Mouse (Mus musculus) myocyte (in vitro differentiated cells): ENCODE data around the gene Ddx46. TPM values are rescaled to one million over a fixed set of nuclear protein-coding genes. Genes with fewer than 3 reads are reported as not detected.
"Not testable (repeated sequence)": the region's sequence is repeated elsewhere in the genome, so short reads cannot be mapped to it uniquely, and the experiment has no call there.

Experiments
- H3K27me3 ChIP-seq: one replicate; pipeline ENCODE4 v1.6.1; 2011; ENCODE audit not compliant: control insufficient read depth, insufficient read depth, insufficient read length
- H3K36me3 ChIP-seq: one replicate; pipeline ENCODE4 v1.6.1; 2011; ENCODE audit not compliant: control insufficient read depth, insufficient read depth
- H3K4me2 ChIP-seq: one replicate; pipeline ENCODE4 v1.6.1; 2011; ENCODE audit warnings: low read depth, control low read depth
- H3K4me3 ChIP-seq: one replicate; pipeline ENCODE4 v1.5.1; 2011; ENCODE audit warnings: mild to moderate bottlenecking, control low read depth, moderate library complexity
- H3K79me2 ChIP-seq: one replicate; pipeline ENCODE4 v1.6.1; 2011; ENCODE audit not compliant: control insufficient read depth, insufficient read depth
- H3ac ChIP-seq: one replicate; pipeline ENCODE4 v1.6.1; 2011; ENCODE audit not compliant: control insufficient read depth, insufficient read length
- CEBPB ChIP-seq: IDR thresholded peaks from 2 replicates; pipeline ENCODE4 v1.6.1; 2011; ENCODE audit warnings: mild to moderate bottlenecking, moderate library complexity; ENCODE audit not compliant: poor library complexity, insufficient read depth, severe bottlenecking
- E2F4 ChIP-seq: IDR thresholded peaks from one replicate; pipeline ENCODE4 v1.6.1; 2011; ENCODE audit warnings: mild to moderate bottlenecking, control low read depth, moderate library complexity; ENCODE audit not compliant: insufficient read depth
- MAX ChIP-seq: IDR thresholded peaks from one replicate; pipeline ENCODE4 v1.6.1; 2011; ENCODE audit warnings: low read depth, mild to moderate bottlenecking, control low read depth
- MYOD1 ChIP-seq, 3 experiments: IDR thresholded peaks; one replicate each; pipeline ENCODE4 v1.6.1; 2011; ENCODE audit warnings: control low read depth in 2 of 3, low read depth in 2 of 3, mild to moderate bottlenecking in 2 of 3, moderate library complexity in 1 of 3; ENCODE audit not compliant: insufficient read length in 2 of 3, control insufficient read depth in 1 of 3
- MYOG ChIP-seq, 3 experiments: IDR thresholded peaks; one replicate each; pipeline ENCODE4 v1.6.1; 2011; ENCODE audit warnings: control low read depth in 2 of 3, low read depth in 2 of 3, mild to moderate bottlenecking in 2 of 3; ENCODE audit not compliant: insufficient read length in 2 of 3, control insufficient read depth in 1 of 3, insufficient read depth in 1 of 3
- POLR2A ChIP-seq: IDR thresholded peaks from one replicate; pipeline ENCODE4 v1.6.1; 2011; ENCODE audit warnings: low read depth, mild to moderate bottlenecking, control low read depth, moderate library complexity; ENCODE audit not compliant: insufficient read length
- POLR2AphosphoS2 ChIP-seq: IDR thresholded peaks from one replicate; pipeline ENCODE4 v1.6.1; 2011; ENCODE audit warnings: low read depth, control low read depth; ENCODE audit not compliant: insufficient read length
- REST ChIP-seq: IDR thresholded peaks from one replicate; pipeline ENCODE4 v1.6.1; 2011; ENCODE audit warnings: mild to moderate bottlenecking, control low read depth, moderate library complexity; ENCODE audit not compliant: insufficient read depth, insufficient read length
- SRF ChIP-seq: IDR thresholded peaks from one replicate; pipeline ENCODE4 v1.6.1; 2011; ENCODE audit warnings: low read depth; ENCODE audit not compliant: control insufficient read depth, insufficient read length
- TCF12 ChIP-seq: IDR thresholded peaks from one replicate; pipeline ENCODE4 v1.6.1; 2011; ENCODE audit warnings: mild to moderate bottlenecking, control low read depth; ENCODE audit not compliant: poor library complexity, insufficient read depth, severe bottlenecking
- TCF3 ChIP-seq: IDR thresholded peaks from one replicate; pipeline ENCODE4 v1.6.1; 2011; ENCODE audit warnings: low read depth, control low read depth; ENCODE audit not compliant: insufficient read length
- USF1 ChIP-seq: IDR thresholded peaks from one replicate; pipeline ENCODE4 v1.6.1; 2011; ENCODE audit warnings: low read depth, mild to moderate bottlenecking, control low read depth, moderate library complexity
- polyA plus RNA-seq: library from polyadenylated mRNA; unstranded; fragments of >200 nt; fragmentation: generic; extraction: Trizol; gene quantifications from one replicate; pipeline ENCODE4 v1.2.1, GENCODE M21; 2012; ENCODE audit warnings: missing spikeins

Gene Ddx46
- polyA plus RNA-seq, 1 experiment = 8.7 TPM

DNA sequence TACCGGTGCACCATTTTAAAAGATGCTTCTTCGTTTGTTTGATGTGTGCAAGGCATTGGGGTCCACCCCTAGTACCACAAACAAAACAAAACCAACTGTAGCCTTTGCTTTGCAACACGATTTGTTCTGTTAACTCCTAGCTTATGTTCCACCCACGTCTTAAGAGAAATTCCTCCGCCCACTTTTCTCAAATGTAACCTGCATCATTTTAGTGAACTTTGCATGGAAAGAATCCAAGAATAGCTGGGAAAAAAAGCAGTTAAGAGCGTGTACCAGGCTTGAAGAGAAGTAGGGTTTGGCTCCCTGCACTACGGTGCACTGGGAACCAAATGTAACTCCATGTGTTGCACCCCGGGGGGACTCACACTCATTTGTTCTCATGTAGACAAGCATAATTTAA, 59.3 kb downstream of the Ddx46 start:
- Histone ChIP-seq H3ac (peak overlapping the region; percentile 83), H3K27me3 (no peaks in the 10 kb centered on the region), H3K79me2 (peaks cover 58% of the 10 kb centered on the region), H3K4me2 (peak overlapping the region; percentile 91), H3K36me3 (no peaks in the 10 kb centered on the region), H3K4me3 (peak overlapping the region; percentile 52)
- TF ChIP-seq TCF3 (no peak), CEBPB (no peak), POLR2A (no peak), MYOG (IDR thresholded peaks at IDR 0.05; ENCODE audit: control insufficient read depth in 1 of 3, insufficient read depth in 1 of 3, insufficient read length in 2 of 3, low read depth in 2 of 3) (no peak), MYOD1 (IDR thresholded peaks at IDR 0.05; ENCODE audit: control insufficient read depth in 1 of 3, insufficient read length in 2 of 3, low read depth in 2 of 3) (no peak), POLR2AphosphoS2 (no peak), MAX (no peak), SRF (no peak), USF1 (no peak), TCF12 (no peak), REST (no peak), E2F4 (no peak)

DNA sequence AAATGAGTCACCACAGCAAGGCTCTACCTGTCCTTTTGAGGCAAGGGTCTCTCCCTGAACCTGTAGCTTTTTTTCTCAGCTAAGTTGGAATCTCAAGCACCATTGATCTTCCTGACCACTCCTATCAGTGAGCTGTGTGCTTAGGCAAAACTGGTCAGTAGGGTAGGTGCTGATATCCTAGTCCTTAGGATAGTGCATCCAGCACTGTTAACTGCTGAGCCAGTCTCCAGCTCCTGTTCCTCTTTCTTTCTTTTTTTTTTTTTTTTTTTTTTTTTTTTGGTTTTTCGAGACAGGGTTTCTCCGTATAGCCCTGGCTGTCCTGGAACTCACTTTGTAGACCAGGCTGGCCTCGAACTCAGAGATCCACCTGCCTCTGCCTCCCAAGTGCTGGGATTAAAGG, 61.2 kb downstream of the Ddx46 start:
- not testable (repeated sequence) for H3K27me3 ChIP-seq, H3ac ChIP-seq, H3K4me3 ChIP-seq, H3K4me2 ChIP-seq, H3K36me3 ChIP-seq
- peaks cover 74% of the 10 kb centered on the region for H3K79me2 ChIP-seq

DNA sequence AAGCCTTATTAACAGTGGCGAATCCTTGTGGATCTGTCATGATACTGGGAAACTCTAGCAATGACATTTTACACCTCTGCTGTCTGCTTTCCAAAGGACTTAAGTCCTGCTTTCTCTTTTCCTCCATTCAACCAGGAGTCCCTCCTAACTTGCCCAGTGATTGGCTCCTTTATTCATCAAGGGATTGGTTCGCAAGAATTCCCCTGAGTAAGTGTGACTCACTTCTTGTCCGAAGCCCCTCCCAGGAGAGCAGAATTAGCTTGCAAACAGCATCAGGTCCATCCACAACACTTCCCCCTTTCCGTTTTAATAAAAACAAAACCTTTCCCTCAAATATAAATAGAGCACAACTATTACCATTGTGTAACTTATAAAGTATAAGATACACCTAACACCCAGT, 69.5 kb downstream of the Ddx46 start:
- Histone ChIP-seq H3K27me3 (no peaks in the 10 kb centered on the region), H3K36me3 (peaks cover 30% of the 10 kb centered on the region), H3K4me2 (no peak overlapping the region), H3K4me3 (no peak overlapping the region), H3ac (no peak overlapping the region), H3K79me2 (peaks cover 39% of the 10 kb centered on the region)
- TF ChIP-seq MAX = no peak
- TF ChIP-seq POLR2A = no peak

DNA sequence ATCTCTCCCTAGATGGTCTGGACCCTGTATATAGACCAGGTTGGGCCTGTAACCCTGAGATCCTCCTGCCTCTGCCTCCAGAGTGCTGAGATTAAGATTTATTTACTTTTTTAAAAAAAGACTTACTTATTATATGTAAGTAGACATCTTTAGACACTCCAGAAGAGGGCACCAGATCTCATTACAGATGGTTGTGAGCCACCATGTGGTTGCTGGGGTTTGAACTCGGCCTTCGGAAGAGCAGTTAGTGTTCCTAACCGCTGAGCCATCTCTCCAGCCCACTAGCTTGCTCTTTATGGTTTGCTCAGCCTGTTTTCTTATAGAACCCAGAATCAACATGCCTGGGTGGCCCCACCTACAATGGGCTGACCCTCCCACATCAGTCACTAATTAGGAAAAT, 78.0 kb downstream of the Ddx46 start:
- Histone ChIP-seq H3K79me2 (peaks cover 12% of the 10 kb centered on the region), H3K36me3 (no peaks in the 10 kb centered on the region), H3K4me3 (no peak overlapping the region), H3K4me2 (no peak overlapping the region), H3K27me3 (no peaks in the 10 kb centered on the region), H3ac (no peak overlapping the region)
- no peak for TF ChIP-seq MAX
- TF ChIP-seq CEBPB = no peak
- TF ChIP-seq TCF3 = no peak
- TF ChIP-seq POLR2A = no peak
- TF ChIP-seq POLR2AphosphoS2 = no peak
- TF ChIP-seq USF1 = no peak
- no peak for TF ChIP-seq TCF12
- TF ChIP-seq MYOG (IDR thresholded peaks at IDR 0.05; ENCODE audit: control insufficient read depth in 1 of 3, insufficient read depth in 1 of 3, insufficient read length in 2 of 3, low read depth in 2 of 3) = no peak
- no peak for TF ChIP-seq REST
- TF ChIP-seq E2F4 = no peak
- TF ChIP-seq SRF = no peak
- no peak for TF ChIP-seq MYOD1 (IDR thresholded peaks at IDR 0.05; ENCODE audit: control insufficient read depth in 1 of 3, insufficient read length in 2 of 3, low read depth in 2 of 3)

DNA sequence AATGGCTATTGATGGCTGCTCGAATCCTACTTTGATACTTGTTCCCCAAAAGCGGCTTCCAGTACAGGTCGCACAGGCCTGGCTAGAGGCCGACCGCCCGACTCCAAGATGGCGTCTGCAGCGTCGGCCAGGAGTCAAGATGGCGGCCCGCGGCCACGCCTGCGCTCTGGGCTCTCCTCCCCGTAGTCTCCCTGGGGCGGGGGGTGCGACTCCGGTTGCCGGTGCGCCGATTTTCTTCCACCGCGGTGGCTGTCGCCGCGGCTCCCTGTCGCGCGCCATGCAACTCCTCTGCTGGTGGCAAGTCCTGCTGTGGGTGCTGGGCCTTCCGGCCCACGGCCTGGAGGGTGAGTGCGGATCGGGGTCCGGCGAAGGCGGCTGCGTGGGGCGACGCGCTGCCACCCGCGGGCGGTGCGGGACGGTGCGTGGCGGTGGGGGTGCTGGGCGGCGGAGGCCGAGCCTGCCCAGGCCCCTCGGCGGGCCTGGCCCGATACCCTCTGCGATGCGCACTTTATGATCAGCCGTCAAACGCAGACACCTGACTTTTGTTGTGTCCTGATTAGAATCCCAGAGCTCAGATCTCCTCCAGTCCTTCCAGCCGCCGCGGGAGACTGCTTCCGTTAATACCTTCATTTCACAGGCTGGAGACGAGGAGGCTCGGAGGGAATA, 79.8 kb downstream of the Ddx46 start, which contains the start of gene Txndc15:
Gene Txndc15 (plus strand): TSS at position 150 of the 666 bp plus-strand sequence.
- TF ChIP-seq E2F4 (no peak), REST (no peak), POLR2AphosphoS2 (peak; percentile 20), MYOG (IDR thresholded peaks at IDR 0.05; ENCODE audit: control insufficient read depth in 1 of 3, insufficient read depth in 1 of 3, insufficient read length in 2 of 3, low read depth in 2 of 3) (no peak), SRF (no peak), MYOD1 (IDR thresholded peaks at IDR 0.05; ENCODE audit: control insufficient read depth in 1 of 3, insufficient read length in 2 of 3, low read depth in 2 of 3) (no peak), POLR2A (peak; percentile 85), CEBPB (no peak), USF1 (no peak)
- H3K4me2 ChIP-seq = peak within 1 kb of the TSS; percentile 77
- no peaks in the 10 kb centered on the region for H3K27me3 ChIP-seq
- H3K79me2 ChIP-seq = peaks cover 12% of the 10 kb centered on the region
- H3K36me3 ChIP-seq = no peaks in the 10 kb centered on the region
- peak within 1 kb of the TSS; percentile 57 for H3K4me3 ChIP-seq
- peak within 1 kb of the TSS; percentile 83 for H3ac ChIP-seq
